Mouse (Mus musculus): ENCODE data around the gene Rab11fip4. TPM values are rescaled to one million over a fixed set of nuclear protein-coding genes. Genes with fewer than 3 reads are reported as not detected.
A peak's percentile ranks its signal among the peaks of the same experiment; 100 is the strongest.

The Rab11fip4 gene
- total RNA-seq, 2 experiments from 2014 or later, result 0.74 to 1.6 TPM

GRCm38 (mm10) chr11:79673072-79673471 is 82.1 kb downstream of the Rab11fip4 start:
- intact Hi-C loops (cut with DNase I; ENCODE audit: low total_unique reads), result no loop called here

GRCm38 (mm10) chr11:79673717-79674116 is 82.7 kb downstream of the Rab11fip4 start:
- no peak for DNase-seq
- intact Hi-C loops (cut with DNase I; ENCODE audit: low total_unique reads), result no loop called here

More at GRCm38 (mm10) chr11:79673072-79673471, 82.1 kb downstream of the Rab11fip4 start:
- no peak for DNase-seq

- intact Hi-C loops (cut with DNase I; ENCODE audit: low total_unique reads), result no loop called here
- no peak for DNase-seq
Measured at GRCm38 (mm10) chr11:79674231-79674630, 83.2 kb downstream of the Rab11fip4 start.

GRCm38 (mm10) chr11:79674632-79675031 is 83.6 kb downstream of the Rab11fip4 start:
- intact Hi-C loops (cut with DNase I; ENCODE audit: low total_unique reads), result no loop called here
- peak; percentile 56 for DNase-seq

GRCm38 (mm10) chr11:79675285-79675684 is 84.3 kb downstream of the Rab11fip4 start:
- DNase-seq, result no peak
- intact Hi-C loops (cut with DNase I; ENCODE audit: low total_unique reads), result no loop called here

- intact Hi-C loops (cut with DNase I; ENCODE audit: low total_unique reads), result no loop called here
- no peak for DNase-seq
Measured at GRCm38 (mm10) chr11:79675994-79676393, 85.0 kb downstream of the Rab11fip4 start.

- DNase-seq, result no peak
- intact Hi-C loops (cut with DNase I; ENCODE audit: low total_unique reads), result no loop called here
Measured at GRCm38 (mm10) chr11:79676483-79676967, 85.5 kb downstream of the Rab11fip4 start.

- no peak for DNase-seq
- intact Hi-C loops (cut with DNase I; ENCODE audit: low total_unique reads), result no loop called here
Measured at GRCm38 (mm10) chr11:79677402-79677801, 86.4 kb downstream of the Rab11fip4 start.

GRCm38 (mm10) chr11:79678363-79679153 is 87.5 kb downstream of the Rab11fip4 start:
- intact Hi-C loops (cut with DNase I; ENCODE audit: low total_unique reads), result no loop called here
- DNase-seq, result no peak

GRCm38 (mm10) chr11:79679929-79680328 is 88.9 kb downstream of the Rab11fip4 start:
- intact Hi-C loops (cut with DNase I; ENCODE audit: low total_unique reads), result no loop called here

GRCm38 (mm10) chr11:79680559-79680958 is 89.5 kb downstream of the Rab11fip4 start:
- DNase-seq, result no peak
- intact Hi-C loops (cut with DNase I; ENCODE audit: low total_unique reads), result no loop called here

More at GRCm38 (mm10) chr11:79679929-79680328, 88.9 kb downstream of the Rab11fip4 start:
- no peak for DNase-seq

GRCm38 (mm10) chr11:79681182-79681581 is 90.2 kb downstream of the Rab11fip4 start:
- DNase-seq, result no peak
- intact Hi-C loops (cut with DNase I; ENCODE audit: low total_unique reads), result no loop called here

- no peak for DNase-seq
- intact Hi-C loops (cut with DNase I; ENCODE audit: low total_unique reads), result no loop called here
Measured at GRCm38 (mm10) chr11:79681798-79682197, 90.8 kb downstream of the Rab11fip4 start.

GRCm38 (mm10) chr11:79685109-79685508 is 94.1 kb downstream of the Rab11fip4 start:
- no peak for DNase-seq
- intact Hi-C loops (cut with DNase I; ENCODE audit: low total_unique reads), result loop anchor here (2.0 kb wide), 1 partner anchor 96 kb away; no protein-coding TSS in a partner anchor

GRCm38 (mm10) chr11:79686501-79687121 is 95.6 kb downstream of the Rab11fip4 start:
- DNase-seq, result peak; percentile 87

GRCm38 (mm10) chr11:79689916-79690315 is 98.9 kb downstream of the Rab11fip4 start:
- no peak for DNase-seq
- intact Hi-C loops (cut with DNase I; ENCODE audit: low total_unique reads), result no loop called here

More at GRCm38 (mm10) chr11:79686501-79687121, 95.6 kb downstream of the Rab11fip4 start:
- intact Hi-C loops (cut with DNase I; ENCODE audit: low total_unique reads), result loop anchor here (2.0 kb wide), 1 partner anchor 62 kb away; no protein-coding TSS in a partner anchor

GRCm38 (mm10) chr11:79691513-79691912 is 100.5 kb downstream of the Rab11fip4 start:
- intact Hi-C loops (cut with DNase I; ENCODE audit: low total_unique reads), result no loop called here
- DNase-seq, result no peak

GRCm38 (mm10) chr11:79696390-79697307 is 105.6 kb downstream of the Rab11fip4 start:
- intact Hi-C loops (cut with DNase I; ENCODE audit: low total_unique reads), result no loop called here
- no peak for DNase-seq

GRCm38 (mm10) chr11:79698071-79698470 is 107.1 kb downstream of the Rab11fip4 start:
- DNase-seq, result no peak
- intact Hi-C loops (cut with DNase I; ENCODE audit: low total_unique reads), result no loop called here
